Mouse (Mus musculus): ENCODE measurements at regions not wholly inside any gene's neighbourhood (a gene's known extent, or its start where the extent isn't known, plus 50 kb on each side); places are given as distances from the start of the nearest gene placed in this dataset.

DNA sequence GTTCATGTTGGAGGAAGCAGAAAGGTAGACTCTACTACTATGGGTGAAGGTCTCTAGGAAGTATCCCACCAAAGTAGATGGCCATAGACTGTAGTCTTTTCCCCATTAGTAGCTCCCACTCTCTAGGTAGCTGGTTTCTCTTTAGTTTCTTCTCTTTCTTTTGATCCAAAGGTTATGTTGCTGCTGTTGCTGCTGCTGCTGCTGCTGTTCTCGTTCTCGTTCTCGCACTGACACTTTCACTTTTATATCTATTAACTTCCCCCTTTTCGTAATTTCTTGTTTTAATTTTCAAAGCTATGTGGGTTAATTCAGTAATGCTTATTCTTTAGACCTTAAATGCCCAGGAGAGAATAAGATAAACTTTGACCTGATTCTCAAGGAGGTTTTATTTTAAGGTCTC, 58.3 kb downstream of the Tmem100 start:
- ChIA-PET POLR2A (no interaction called here), CTCF (no interaction called here)

DNA sequence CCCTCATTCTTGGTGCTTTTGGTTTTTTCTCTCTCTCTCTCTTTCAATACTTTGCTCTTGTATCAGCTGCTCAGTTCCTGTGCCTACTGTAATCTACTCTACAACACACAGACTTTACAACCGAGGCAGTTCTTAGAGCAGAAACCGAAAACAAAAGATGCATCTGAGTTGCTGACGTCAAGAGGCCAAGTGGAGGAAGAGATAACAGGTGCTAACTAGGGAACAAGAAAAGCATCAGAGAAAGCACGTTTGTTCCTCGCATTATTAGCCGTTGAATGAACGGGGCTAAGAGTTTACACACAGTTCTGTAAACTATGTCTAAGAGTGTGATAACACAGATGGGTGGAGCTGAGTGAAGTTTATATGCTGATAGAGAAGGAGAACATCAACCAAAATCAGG, 63.9 kb downstream of the Tmem100 start:
- ChIA-PET CTCF (interaction anchor here in 1 of 4 experiments (1.6 kb wide), 1 partner anchor 73 kb away, joined by 3 read pairs; no protein-coding TSS in a partner anchor), POLR2A (no interaction called here)

DNA sequence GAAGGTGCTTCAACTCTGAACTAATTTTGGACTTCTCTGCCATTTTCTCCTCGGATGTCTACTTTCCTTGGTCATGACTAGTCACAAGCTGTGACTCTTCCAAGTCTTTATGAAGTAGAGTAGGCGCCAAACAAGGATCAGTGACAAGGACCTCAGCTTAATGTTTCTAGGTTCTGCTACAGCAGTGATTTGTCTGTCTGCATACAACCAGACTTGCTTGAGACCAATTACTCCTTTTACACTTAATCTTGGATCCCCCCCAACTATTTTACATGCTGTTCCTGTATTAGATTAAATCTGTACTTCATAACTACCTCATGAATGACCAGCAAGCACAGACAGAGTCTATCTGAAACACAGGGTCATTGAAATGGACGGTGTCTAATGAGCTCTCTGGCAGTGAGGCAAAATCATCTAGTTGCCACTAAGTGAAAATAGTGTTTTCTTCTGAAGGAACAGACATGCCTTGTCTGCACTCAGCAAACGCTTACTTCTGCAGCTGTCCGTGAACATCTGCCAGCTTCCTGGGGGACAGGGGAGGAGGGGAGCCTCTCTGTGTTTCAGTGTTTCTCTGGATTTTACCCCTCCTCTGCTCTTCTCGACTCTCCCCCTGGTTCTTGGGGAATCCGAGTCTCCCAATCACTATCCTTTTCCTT, 64.7 kb downstream of the Tmem100 start:
- POLR2A ChIA-PET = no interaction called here

DNA sequence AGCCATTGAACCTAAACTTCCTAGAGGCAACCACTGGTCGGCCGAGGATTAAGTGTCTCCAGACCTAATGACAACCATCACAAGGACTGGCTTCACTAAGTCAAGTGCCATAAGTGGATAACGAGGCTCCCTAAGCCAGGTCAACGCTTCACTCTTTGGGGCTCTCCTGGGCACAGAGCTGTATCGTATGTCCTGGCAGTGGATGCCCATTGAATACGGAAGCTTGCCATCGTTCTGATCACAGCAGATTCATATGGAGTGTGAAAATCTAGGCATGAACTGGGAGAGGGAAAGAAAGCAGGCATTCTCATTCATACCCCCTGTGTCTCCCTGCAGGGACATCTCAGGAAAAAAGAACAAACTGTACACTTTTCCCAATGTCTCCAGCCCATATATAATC, 68.3 kb downstream of the Tmem100 start:
- ChIA-PET CTCF (no interaction called here), POLR2A (interaction anchor here in 1 of 4 experiments (0.7 kb wide), 1 partner anchor 29 kb away, joined by 3 read pairs; no protein-coding TSS in a partner anchor)

More for the DNA sequence above, 64.7 kb downstream of the Tmem100 start:
- CTCF ChIA-PET = interaction anchor here in 1 of 4 experiments (1.6 kb wide), 1 partner anchor 72 kb away, joined by 3 read pairs; no protein-coding TSS in a partner anchor

DNA sequence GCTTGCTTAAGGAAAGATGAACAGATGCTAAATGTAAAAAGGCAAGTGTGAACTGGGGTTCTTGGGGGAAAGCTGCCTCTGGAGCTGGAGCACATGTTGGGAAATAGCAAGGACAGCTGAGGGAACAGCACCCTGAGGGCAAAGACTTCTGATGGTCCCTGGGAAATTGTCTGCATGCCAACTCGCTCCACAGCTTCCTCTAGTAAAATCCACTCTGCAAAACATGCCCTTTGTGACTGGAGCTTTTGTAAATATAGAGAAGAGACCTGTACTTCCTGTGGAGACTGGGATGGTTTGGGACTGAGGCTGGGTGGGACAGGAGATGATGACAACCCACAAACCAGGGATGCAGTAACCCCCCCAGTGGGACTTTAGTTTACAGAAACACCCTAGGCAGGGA, 69.0 kb downstream of the Tmem100 start:
- CTCF ChIA-PET = no interaction called here
- POLR2A ChIA-PET = interaction anchor here in 1 of 4 experiments (0.5 kb wide), 1 partner anchor 525 kb away, joined by 5 read pairs; no protein-coding TSS in a partner anchor

DNA sequence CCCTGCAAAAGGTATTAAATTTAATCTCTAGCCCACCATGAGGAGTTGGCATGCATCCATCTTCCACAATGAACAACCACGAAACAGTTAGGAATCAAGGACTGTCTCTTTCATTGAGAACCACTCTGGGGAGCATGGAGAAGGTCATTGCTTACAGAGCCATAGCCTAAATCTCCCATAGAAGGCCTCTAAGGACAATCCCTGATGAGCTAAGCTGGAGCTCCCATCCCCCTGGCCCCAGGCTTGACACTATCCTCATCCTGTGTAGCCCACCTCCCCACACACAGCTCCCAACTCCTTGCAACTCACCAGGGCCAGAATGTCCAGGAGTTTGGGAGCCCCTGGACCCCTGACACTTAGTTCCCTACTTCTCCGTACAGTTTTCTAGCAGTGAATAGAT, 70.0 kb downstream of the Tmem100 start:
- POLR2A ChIA-PET = interaction anchor here in 1 of 4 experiments (0.5 kb wide), 1 partner anchor 18 kb away, joined by 3 read pairs; no protein-coding TSS in a partner anchor
- CTCF ChIA-PET = no interaction called here

DNA sequence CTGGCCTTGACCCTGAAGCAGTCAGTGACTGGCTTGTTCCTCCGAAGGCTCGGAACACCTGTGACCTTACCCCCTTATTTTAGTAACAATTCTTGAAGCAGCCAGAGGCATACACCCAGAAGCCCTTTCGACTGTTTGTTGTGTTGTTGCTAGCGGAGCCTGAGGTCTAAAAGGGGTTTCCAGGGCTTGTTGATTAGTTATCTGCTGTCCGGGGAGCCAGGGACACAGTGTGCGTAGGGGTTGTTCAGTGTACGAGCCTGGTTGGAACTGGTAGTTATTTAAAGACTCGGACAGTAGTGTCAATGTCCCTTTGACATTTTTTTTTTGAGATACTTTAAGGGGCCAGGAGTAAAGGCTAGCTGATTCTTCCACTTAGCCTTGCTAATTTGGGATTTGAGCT, 71.1 kb downstream of the Tmem100 start:
- ChIA-PET CTCF (no interaction called here), POLR2A (no interaction called here)

DNA sequence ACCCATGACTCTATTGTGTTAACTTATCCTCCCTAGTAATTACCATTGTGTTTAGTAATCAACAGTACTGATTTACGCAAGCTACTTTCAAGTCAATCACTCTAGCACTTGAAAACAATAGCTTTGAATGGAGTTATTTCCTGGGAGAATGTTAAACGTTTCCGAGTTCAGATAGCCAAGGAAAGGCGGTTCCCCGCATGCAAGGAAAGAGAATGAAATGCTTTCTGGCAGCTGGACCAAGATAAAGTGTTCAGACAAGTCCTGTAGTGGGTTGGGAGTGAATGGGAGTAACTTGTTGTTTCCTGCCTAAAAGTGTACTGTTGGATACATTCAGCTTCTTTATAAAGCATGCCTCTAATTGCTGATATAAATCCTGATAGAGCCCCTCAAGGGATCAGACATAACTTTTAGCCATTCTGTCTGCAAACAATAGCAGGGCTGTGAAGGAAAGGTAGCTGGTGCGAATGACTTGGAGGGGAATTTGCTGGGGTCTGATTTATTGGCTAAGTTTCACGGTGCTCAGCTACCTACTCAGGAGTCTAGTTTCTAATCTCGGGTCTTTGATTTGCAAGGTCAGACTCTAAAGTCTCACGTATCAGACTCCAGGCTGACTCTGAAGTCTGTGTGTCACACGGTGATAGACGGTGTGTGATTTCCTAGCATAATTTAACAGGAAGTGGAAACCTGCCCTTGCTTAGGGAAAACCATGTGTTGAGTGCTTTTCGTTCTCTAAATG, 76.1 kb downstream of the Tmem100 start:
- POLR2A ChIA-PET = interaction anchor here in 1 of 4 experiments (0.6 kb wide), 1 partner anchor 180 kb away, joined by 5 read pairs; no protein-coding TSS in a partner anchor
- CTCF ChIA-PET = interaction anchor here in 1 of 4 experiments (0.7 kb wide), 1 partner anchor 64 kb away, joined by 3 read pairs; no protein-coding TSS in a partner anchor

DNA sequence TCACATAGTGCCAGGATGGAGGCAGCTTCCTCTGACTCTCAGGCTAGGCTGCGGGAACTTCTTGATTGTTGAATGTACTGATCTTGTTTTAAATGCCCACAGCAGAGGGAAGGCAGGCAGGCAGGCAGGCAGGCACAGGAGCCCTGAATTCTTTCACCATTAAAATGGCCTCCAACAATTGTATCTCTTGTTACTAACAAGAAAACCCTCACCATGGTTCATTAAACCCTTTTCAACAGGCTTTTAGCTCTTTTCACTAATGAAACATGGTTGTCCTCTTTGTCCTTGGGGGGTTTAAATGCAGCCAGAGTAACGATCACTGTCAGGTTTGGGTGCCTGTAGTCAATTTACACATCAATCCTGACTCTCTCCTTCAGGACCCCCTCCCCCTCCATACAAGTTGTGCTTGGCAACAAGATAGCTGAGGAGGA, 77.8 kb upstream of the Gm45716 start:
- POLR2A ChIA-PET = interaction anchor here in 2 of 4 experiments (0.9 to 1.3 kb wide), 2 partner anchors 13 to 26 kb away, joined by 3 to 4 read pairs; no protein-coding TSS in a partner anchor
- CTCF ChIA-PET = no interaction called here

DNA sequence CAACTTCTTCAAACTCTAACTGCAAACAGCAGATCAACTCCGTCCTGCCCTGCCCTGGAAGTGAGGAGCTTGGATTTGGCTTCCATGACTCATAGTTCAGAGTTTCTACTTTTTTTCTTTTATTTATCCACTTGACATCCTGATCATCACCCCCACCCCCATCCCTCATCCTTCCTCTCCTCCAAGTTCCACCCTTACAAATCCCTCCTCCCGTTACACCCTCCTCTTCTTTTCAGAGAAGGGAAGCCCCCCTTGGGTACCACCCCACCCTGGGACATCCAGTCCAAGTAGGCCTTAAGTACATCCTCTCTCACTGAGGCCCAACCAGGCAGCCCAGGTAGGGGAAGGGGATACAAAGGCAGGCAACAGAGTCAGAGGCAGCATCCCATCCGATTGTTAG, 77.3 kb upstream of the Gm45716 start:
- CTCF ChIA-PET = no interaction called here
- POLR2A ChIA-PET = interaction anchor here in 2 of 4 experiments (0.9 to 1.3 kb wide), 2 partner anchors 13 to 26 kb away, joined by 3 to 4 read pairs; no protein-coding TSS in a partner anchor

DNA sequence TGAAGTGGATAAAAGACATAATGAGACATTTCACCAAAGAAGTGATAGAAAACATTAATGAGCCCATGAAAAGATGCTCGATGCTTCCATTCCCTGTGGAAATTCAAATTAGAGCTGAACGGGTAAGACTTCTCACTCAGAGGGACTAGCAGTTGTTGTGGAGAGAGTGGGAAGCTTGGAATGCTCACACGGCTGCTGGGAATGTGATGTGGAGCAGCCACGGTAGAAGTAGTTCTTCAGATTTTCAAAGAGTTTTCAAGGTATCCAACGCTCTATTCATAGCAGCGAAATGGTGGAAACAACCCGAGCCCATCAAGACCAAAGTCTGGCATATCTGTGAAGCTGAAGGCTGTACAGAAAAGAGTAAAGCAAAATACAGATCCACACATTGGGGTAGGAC, 75.3 kb upstream of the Gm45716 start:
- POLR2A ChIA-PET = no interaction called here
- CTCF ChIA-PET = no interaction called here

DNA sequence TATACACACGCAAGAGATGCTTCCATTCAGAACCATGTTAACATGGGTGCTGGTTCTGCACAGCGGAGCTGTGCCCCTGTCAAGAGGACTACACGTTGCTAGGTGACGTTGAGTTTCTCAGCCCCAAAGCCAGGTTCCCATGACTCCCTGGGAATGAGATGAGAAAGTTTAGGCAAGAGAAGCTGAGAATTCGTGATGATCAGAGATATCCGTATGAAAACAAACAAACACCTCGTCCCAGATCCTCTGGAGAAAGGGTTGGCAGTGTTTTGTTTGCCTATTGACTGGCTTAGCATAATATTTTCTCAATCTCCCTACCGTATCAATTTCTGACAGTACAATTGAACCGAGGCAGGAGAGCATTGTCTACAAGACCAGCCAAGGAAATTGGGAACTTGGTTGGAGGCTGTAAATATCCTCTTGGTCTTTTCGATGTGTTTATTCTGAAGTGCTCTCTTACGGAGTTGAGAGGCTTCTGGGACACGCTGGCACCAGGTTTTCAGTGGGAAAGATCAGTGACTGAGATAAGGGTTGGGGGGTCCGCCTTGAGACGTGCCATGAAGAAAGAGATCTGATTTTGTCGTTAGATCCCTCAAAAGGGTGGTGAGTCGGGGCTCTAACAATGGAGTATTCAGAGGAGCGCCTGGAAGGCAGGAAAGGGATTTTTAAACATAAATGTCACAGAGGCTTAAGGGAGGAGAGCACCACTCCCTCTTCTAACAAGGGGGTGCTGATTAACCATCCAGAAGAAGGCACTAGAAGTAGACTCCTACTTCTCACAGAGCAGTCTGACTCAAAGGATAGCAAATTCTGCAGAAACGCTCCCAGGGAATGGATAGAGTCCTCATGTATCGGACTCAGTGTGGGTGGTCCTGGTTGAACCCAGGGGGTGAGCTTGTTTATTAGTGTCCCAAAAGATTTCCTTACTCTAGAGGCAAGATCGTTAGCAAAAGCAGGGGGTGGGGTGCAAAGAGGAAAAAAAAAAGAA, 70.5 kb upstream of the Gm45716 start:
- ChIA-PET POLR2A (no interaction called here), CTCF (no interaction called here)

DNA sequence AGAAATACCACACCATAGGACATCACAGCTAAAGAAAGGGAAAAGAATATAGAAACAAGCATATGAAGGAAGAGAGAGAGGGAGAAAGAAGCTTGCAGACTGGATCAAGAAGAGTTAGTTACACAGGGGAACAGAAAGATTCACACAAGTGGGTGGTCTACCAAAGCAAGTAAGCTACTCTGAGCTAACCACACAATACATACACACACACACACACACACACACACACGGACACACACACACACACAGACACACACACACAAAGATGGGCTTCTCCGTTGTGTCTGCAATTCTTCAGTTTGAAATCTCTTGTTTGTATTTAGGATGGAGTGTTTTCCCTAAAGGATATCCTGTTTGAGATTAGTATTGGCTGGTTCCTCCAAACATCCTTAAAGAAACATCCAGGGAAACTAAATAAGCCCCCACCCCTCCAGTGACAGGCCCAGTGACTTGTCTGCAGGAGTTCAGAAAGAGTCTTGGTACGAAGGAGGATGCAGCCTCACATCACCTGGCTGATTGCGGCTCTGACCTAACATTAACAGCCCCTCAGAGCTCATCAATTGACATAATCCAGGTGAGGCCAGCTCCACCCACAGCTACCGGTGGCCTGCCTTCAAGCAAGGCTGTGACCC, 69.7 kb upstream of the Gm45716 start:
- ChIA-PET CTCF (interaction anchor here in 1 of 4 experiments (0.6 kb wide), 1 partner anchor 445 kb away, joined by 3 read pairs; no protein-coding TSS in a partner anchor), POLR2A (no interaction called here)

DNA sequence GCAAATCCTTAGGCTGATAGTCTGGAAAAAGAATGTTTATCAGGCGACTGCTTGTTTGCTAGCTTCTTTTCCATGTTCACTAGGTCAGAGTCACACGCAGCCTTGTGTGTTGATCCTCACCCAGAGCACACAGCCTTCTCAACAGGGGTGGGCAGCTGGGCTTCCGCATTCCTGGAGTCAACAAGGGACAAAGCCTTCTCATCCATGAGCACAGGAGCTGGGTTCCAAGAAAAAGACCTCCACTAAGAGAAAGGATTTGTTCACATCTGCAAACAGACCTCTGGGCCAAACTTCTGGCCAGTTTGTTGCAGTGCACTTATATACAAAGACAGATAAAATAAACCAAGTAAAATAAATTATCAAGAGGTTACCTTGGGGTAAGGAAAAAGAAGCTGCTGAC, 65.6 kb upstream of the Gm45716 start:
- POLR2A ChIA-PET = no interaction called here
- CTCF ChIA-PET = interaction anchor here in 1 of 4 experiments (0.7 kb wide), 1 partner anchor 87 kb away, joined by 3 read pairs; no protein-coding TSS in a partner anchor

DNA sequence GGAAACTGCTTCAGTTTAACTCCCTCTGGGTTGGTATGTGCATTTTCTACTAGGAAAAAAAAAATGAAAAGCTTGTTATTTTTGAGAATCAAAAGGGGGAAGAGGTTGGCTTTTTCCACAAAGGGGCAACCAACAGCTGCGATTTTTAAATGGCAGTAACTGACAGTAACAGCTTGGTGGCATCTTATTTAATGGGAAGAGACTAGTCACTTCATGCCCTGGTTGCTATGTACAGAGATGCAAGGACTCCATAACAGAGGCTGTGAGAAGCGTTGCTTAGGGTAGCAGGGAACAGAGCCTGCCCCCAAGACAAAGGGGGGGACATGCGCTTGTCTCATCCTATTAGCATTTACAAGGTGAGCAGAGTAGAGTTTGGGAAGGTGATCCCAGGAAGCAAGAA, 64.8 kb upstream of the Gm45716 start:
- ChIA-PET CTCF (interaction anchor here in 2 of 4 experiments (0.6 to 0.9 kb wide), 2 partner anchors 41 to 958 kb away, joined by 3 read pairs; no protein-coding TSS in a partner anchor), POLR2A (interaction anchor here in 2 of 4 experiments (0.6 to 0.8 kb wide), 2 partner anchors 13 to 14 kb away, joined by 3 to 4 read pairs; no protein-coding TSS in a partner anchor)

DNA sequence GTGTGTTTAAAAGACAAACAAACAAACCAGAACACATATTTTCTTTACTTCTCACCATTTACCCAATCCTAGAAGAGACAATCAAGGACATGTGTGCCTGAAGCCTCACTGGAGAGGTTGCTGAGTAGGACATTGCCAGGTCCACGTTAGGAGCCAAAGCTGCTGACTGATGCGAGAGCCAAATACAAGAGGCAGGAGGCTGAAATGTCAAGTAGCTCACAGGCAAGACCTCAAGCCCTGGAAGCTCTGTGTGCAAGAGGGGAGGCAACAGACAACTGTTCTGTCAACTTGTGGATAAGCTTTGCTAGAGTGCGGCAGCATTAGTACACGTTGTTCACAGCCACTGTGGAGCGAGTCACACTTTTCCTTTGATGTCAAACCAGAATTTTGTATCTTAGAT, 63.6 kb upstream of the Gm45716 start:
- ChIA-PET POLR2A (no interaction called here), CTCF (interaction anchor here in 1 of 4 experiments (0.7 kb wide), 1 partner anchor 68 kb away, joined by 3 read pairs; no protein-coding TSS in a partner anchor)

DNA sequence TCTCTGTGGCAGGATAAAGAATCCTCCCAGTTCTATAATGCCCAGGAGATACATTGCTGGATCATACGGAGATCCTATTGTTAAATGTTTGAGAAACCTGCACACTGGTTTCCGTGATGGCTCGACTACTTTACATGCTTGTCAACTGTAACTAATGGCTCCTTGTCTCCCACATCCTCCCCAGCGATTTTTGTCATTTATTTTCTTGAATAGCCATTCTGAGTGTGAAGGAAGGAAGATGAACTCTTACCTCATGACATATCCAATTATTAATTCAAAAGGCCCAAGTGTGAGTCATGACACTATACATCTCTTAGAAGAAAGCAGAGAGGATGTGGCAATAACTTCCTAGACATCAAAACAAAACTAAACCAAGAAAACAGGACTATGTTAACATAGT, 61.2 kb upstream of the Gm45716 start:
- ChIA-PET POLR2A (no interaction called here), CTCF (no interaction called here)

DNA sequence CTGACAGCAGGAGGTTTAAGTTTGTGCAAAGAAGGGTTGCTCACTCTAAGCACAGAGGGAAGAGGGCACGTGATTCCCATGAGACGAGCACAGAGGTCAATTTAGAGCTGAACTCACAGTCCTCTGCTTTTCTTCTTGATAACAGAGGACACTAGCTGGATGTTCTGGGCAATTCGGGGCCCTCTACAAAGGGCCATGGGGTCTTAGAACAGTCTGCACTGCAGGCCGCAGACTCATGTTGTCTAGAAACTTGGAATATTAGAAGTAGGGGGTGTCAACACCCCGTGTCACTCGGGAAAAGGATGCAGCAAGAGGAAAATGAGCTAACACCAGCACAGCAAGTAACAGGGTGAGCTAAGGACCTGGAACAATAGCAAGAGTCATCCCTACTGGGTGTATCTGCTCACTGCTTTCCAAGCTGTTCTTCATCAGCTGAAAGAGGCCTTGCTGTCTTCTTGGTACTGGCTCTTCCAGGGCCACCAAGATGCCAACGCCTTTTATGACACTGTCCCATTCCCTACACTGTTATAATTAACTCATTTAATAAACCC, 58.5 kb upstream of the Gm45716 start:
- ChIA-PET POLR2A (no interaction called here), CTCF (interaction anchor here in 1 of 4 experiments (1.2 kb wide), 1 partner anchor 92 kb away, joined by 3 read pairs; no protein-coding TSS in a partner anchor)
